Mouse (Mus musculus) retina, embryonic 14.5 days (tissue): ENCODE results near the gene Defb48.

Experiments used
- DNase-seq: peaks from one replicate; pipeline ENCODE4 v3.0.0-alpha.2; 2015; ENCODE audit warnings: low spot score

The Defb48 gene

DNA sequence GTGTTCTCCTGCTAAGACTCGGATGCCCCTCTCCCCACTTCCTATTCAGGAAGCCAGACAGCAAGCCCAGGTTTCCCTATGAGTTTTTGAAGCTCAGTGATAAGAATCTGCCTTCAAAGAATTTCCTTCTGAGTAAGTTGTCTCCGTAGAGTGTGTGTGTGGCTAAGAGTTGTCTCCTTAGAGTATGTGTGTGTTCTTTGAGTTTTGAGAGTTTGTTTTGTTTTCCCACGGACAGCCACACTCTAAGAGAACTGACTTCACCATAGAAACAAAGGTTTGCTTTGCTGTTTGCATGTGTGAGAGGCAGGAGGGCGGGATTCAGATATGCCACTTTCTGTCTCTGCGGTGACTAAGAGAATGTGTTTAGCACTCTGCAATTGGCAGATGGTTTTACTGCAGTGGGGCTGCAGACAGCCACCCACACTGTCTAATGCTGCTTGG is 56.2 kb downstream of the Defb48 start:
- DNase-seq = no peak
